Mouse (Mus musculus) G1E (cell line): ENCODE results near the gene Xdh. TPM values are rescaled to one million over a fixed set of nuclear protein-coding genes. Genes with fewer than 3 reads are reported as not detected.

ENCODE experiments used
- ATAC-seq: 2 replicates; pipeline ENCODE4 v1.8.0; 2016; ENCODE audit warnings: mild to moderate bottlenecking; ENCODE audit not compliant: insufficient number of reproducible peaks, poor library complexity, low FRiP score, severe bottlenecking; ENCODE audit errors: extremely low read depth
- DNase-seq: peaks from one replicate; pipeline ENCODE4 v3.0.0; 2012; ENCODE audit warnings: low spot score
- H3K27me3 ChIP-seq: 2 replicates; pipeline ENCODE4 v1.6.1; 2012; ENCODE audit warnings: mild to moderate bottlenecking, low read length, inconsistent platforms; ENCODE audit not compliant: insufficient read depth
- H3K36me3 ChIP-seq: replicated peaks from 2 replicates; pipeline ENCODE3; 2012; ENCODE audit warnings: mild to moderate bottlenecking, inconsistent platforms
- H3K4me1 ChIP-seq: 2 replicates; pipeline ENCODE4 v1.6.1; 2012; ENCODE audit warnings: low read depth, low read length, inconsistent platforms, mixed read lengths; ENCODE audit not compliant: insufficient read depth
- H3K4me3 ChIP-seq: 2 replicates; pipeline ENCODE4 v1.5.1; 2012; ENCODE audit warnings: low read depth, mild to moderate bottlenecking, inconsistent platforms, low read length, moderate library complexity, mixed read lengths
- H3K9me3 ChIP-seq: replicated peaks from 2 replicates; pipeline ENCODE4 v1.6.1; 2012; ENCODE audit warnings: inconsistent platforms
- CTCF ChIP-seq: IDR thresholded peaks from 2 replicates; pipeline ENCODE4 v1.5.1; 2012; ENCODE audit warnings: low read depth, low read length, inconsistent platforms, mixed read lengths
- GATA1 ChIP-seq: IDR thresholded peaks from 2 replicates; pipeline ENCODE4 v1.6.1; 2012; ENCODE audit warnings: borderline replicate concordance, low read length, inconsistent platforms, mixed read lengths
- GATA2 ChIP-seq: IDR thresholded peaks from 2 replicates; pipeline ENCODE4 v1.6.1; 2012; ENCODE audit warnings: low read depth, low read length, inconsistent platforms, borderline replicate concordance
- POLR2AphosphoS5 ChIP-seq: IDR thresholded peaks from 2 replicates; pipeline ENCODE4 v1.6.1; 2012; ENCODE audit warnings: low read depth, low read length, inconsistent platforms; ENCODE audit not compliant: insufficient replicate concordance
- TAL1 ChIP-seq: conservative IDR thresholded peaks from 2 replicates; pipeline ENCODE4 v1.6.1; 2012; ENCODE audit warnings: low read depth, low read length, inconsistent platforms, mixed read lengths
- polyA plus RNA-seq: library from polyadenylated mRNA; stranded (reverse); fragments of >175 nt; gene quantifications from 2 replicates; pipeline ENCODE4 v1.2.3, GENCODE M21; 2012
- total RNA-seq, 2 experiments: library from RNA; stranded (forward) in 1 of 2; stranded (reverse) in 1 of 2; fragments of 200-1000 nt in 1 of 2; fragments of >200 nt in 1 of 2; fragmentation: Nextera tagmentation in 1 of 2; gene quantifications; 2 replicates each; pipeline ENCODE4 v1.2.3; 2014 to 2017

Gene Xdh
- total and polyA plus RNA-seq, 3 experiments, result 0.16 TPM; not detected in 2

GRCm38 (mm10) chr17:73893207-73893606 lies 56.8 kb downstream of the Xdh start:
- ATAC-seq, result no peak
- Histone ChIP-seq H3K36me3 (no peaks in the 10 kb centered on the region), H3K27me3 (no peaks in the 10 kb centered on the region), H3K4me3 (no peak overlapping the region), H3K4me1 (no peaks in the 10 kb centered on the region), H3K9me3 (peaks cover 39% of the 10 kb centered on the region)
- TF ChIP-seq GATA1 (no peak), GATA2 (no peak), TAL1 (no peak), POLR2AphosphoS5 (no peak), CTCF (no peak)
- DNase-seq, result no peak

- Histone ChIP-seq H3K9me3 (peaks cover 29% of the 10 kb centered on the region), H3K36me3 (no peaks in the 10 kb centered on the region), H3K4me1 (no peaks in the 10 kb centered on the region), H3K4me3 (no peak overlapping the region), H3K27me3 (no peaks in the 10 kb centered on the region)
- DNase-seq, result no peak
- ATAC-seq, result no peak
- no peak for TF ChIP-seq POLR2AphosphoS5
Observed at GRCm38 (mm10) chr17:73891590-73891989, 58.4 kb downstream of the Xdh start.

GRCm38 (mm10) chr17:73886071-73886785 lies 63.8 kb downstream of the Xdh start:
- no peak for DNase-seq
- no peak overlapping the region for H3K4me3 ChIP-seq
- H3K27me3 ChIP-seq, result no peaks in the 10 kb centered on the region
- H3K9me3 ChIP-seq, result peaks cover 49% of the 10 kb centered on the region
- no peaks in the 10 kb centered on the region for H3K36me3 ChIP-seq
- ATAC-seq, result no peak
- TF ChIP-seq CTCF, result no peak
- TF ChIP-seq POLR2AphosphoS5, result no peak
- no peak for TF ChIP-seq TAL1
- no peak for TF ChIP-seq GATA1
- no peak for TF ChIP-seq GATA2
- H3K4me1 ChIP-seq, result no peaks in the 10 kb centered on the region

- Histone ChIP-seq H3K4me3 (no peak overlapping the region), H3K4me1 (no peaks in the 10 kb centered on the region), H3K36me3 (no peaks in the 10 kb centered on the region), H3K9me3 (peaks cover 70% of the 10 kb centered on the region), H3K27me3 (no peaks in the 10 kb centered on the region)
- no peak for TF ChIP-seq GATA1
- no peak for TF ChIP-seq GATA2
- TF ChIP-seq POLR2AphosphoS5, result no peak
- TF ChIP-seq CTCF, result no peak
- no peak for TF ChIP-seq TAL1
- DNase-seq, result no peak
- ATAC-seq, result no peak
Observed at GRCm38 (mm10) chr17:73883332-73883731, 66.7 kb downstream of the Xdh start.

- H3K9me3 ChIP-seq, result peaks cover 81% of the 10 kb centered on the region
- no peaks in the 10 kb centered on the region for H3K27me3 ChIP-seq
- no peaks in the 10 kb centered on the region for H3K4me1 ChIP-seq
- H3K4me3 ChIP-seq, result no peak overlapping the region
- H3K36me3 ChIP-seq, result no peaks in the 10 kb centered on the region
- ATAC-seq, result no peak
- TF ChIP-seq POLR2AphosphoS5 (no peak), GATA2 (no peak), CTCF (no peak), TAL1 (no peak), GATA1 (no peak)
- DNase-seq, result no peak
Observed at GRCm38 (mm10) chr17:73882194-73882593, 67.8 kb downstream of the Xdh start.

- Histone ChIP-seq H3K4me3 (no peak overlapping the region), H3K9me3 (peaks cover 85% of the 10 kb centered on the region), H3K36me3 (no peaks in the 10 kb centered on the region), H3K4me1 (no peaks in the 10 kb centered on the region), H3K27me3 (no peaks in the 10 kb centered on the region)
- TF ChIP-seq CTCF (no peak), POLR2AphosphoS5 (no peak), GATA1 (no peak), TAL1 (no peak), GATA2 (no peak)
- ATAC-seq (no peak), DNase-seq (no peak)
Observed at GRCm38 (mm10) chr17:73881295-73881694, 68.7 kb downstream of the Xdh start.
